Mouse (Mus musculus) T-helper 17 cell (primary cell): ENCODE data around the gene Arl5a.

Experiments used
- in situ Hi-C, 2 experiments: fragments of 300-600 bp; cut with MboI, MseI; formaldehyde crosslinking; loops; 1 replicate in 1 of 2; 2 replicates in 1 of 2; pipeline ENCODE4 v1.15.1; 2025; ENCODE audit warnings: high pct_unique_total_duplicates in 2 of 2

Gene Arl5a

GRCm38 (mm10) chr2:52422871-52423610 lies 1.7 kb downstream of the Arl5a start:
- in situ Hi-C loops = no loop called here

DNA sequence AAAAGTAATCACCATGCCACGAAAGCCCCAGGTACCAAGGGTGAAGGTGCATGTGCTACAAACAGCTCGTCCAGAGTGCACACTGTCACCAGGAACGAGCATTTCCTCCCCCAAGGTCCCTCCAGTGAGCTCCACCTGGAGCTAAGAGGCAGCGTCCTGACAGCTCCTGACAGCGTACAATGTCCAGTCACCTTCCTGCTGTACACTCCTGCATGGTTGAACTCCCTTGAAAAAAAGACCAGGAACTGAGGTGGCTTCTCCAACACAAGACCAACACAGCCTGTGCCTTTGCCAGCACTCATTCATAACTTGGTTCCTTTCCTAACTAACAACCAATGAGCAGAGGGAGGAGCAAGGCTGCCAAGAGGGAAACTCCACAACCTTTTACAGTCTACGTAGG lies 3.5 kb downstream of the Arl5a start:
- in situ Hi-C loops = no loop called here

- in situ Hi-C loops = no loop called here
Measured at GRCm38 (mm10) chr2:52420001-52420710, 4.5 kb downstream of the Arl5a start.

DNA sequence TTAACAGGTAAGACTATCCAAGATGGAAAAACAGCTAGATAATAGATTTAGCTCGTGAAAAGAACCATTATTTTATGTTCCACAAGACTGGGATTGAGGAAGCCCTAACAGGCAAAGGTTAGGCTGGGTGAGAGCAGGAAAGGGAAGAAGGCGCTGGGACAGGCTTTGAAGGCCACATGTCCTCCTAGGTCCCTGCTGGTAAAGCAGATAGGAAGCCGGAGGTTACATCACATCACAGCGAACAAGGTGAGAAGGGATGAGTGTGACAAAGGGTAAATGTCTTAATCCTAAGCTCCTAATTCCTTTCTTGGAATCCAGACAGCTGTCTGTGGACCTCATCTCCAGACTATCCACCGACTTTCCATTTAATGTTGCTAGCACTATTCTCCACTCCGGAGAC lies 5.4 kb downstream of the Arl5a start:
- in situ Hi-C loops = no loop called here

- in situ Hi-C loops = no loop called here
Measured at GRCm38 (mm10) chr2:52412524-52413037, 12.1 kb downstream of the Arl5a start.

DNA sequence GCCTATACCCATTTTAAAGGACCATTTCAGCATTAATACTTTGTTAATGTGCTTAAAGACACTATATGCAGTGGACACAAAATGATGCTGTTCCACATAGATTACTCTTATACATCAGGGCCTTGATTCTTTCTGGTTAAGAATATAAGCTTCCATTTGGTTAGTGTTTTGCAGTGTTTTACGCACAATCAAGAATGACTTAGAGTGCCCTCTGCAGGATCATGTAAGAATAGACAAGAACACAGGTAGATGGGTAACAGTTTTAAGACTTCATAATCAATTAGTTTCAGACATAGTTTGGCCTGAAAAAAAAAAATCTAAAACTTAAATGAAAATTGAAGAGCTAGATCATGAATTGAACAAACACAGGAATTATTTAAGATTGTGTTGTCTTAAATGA lies 18.2 kb downstream of the Arl5a start:
- in situ Hi-C loops = loop anchor here in 1 of 2 experiments (10.0 kb wide), 1 partner anchor 102 kb away; no protein-coding TSS in a partner anchor

DNA sequence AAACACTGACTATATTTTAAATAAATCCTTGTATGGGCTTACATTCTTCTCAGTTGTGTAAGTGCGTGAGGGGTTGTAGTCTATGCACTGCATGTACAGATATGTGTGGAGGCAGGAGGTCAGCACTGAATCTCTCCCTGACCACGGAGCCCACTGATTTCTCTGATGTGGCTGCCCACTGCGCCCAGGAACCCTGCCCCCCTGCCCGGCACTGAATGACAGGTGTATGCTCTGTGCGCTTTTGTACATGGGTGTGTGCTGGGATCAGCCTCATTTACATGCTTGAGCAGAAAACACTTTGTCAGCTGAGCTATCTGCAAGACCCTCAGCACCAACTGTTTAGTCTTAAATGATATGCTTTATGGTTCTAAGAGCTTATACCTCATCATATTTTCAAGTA lies 19.5 kb downstream of the Arl5a start:
- in situ Hi-C loops = loop anchor here in 1 of 2 experiments (10.0 kb wide), 1 partner anchor 100 kb away; no protein-coding TSS in a partner anchor

GRCm38 (mm10) chr2:52394529-52394928 lies 30.2 kb downstream of the Arl5a start:
- in situ Hi-C loops = no loop called here

DNA sequence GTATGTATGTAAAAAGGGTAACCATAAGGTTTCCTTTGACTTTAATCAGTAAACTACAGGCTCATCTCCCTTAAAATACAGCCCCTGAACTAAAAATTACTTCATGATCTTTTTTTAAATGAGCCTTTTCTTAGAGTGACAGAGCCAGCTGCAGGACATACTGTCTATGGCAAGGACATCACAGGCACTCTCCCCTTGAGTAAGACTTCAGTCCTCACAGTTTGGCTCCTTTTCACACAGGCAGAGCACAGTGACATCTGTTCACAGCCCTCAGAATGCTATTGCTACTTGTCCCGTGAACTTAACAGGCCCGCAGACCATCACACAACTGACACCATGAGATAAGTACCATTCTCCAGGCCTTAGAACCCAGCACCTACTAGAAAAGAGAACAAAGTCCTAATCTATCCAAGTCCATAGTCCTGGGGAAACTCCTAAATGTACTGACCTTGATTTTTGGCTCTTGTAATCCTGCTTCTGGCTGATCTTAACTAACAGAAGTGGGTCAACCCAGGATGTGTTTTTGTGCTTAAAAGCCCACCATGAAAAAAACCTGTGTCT lies 34.2 kb downstream of the Arl5a start:
- in situ Hi-C loops = no loop called here

GRCm38 (mm10) chr2:52389975-52390374 lies 34.7 kb downstream of the Arl5a start:
- in situ Hi-C loops = no loop called here

- in situ Hi-C loops = no loop called here
Measured at GRCm38 (mm10) chr2:52386451-52386850, 38.2 kb downstream of the Arl5a start.

- in situ Hi-C loops = no loop called here
Measured at GRCm38 (mm10) chr2:52386037-52386436, 38.7 kb downstream of the Arl5a start.

GRCm38 (mm10) chr2:52378848-52379261 lies 45.8 kb downstream of the Arl5a start:
- in situ Hi-C loops = no loop called here

DNA sequence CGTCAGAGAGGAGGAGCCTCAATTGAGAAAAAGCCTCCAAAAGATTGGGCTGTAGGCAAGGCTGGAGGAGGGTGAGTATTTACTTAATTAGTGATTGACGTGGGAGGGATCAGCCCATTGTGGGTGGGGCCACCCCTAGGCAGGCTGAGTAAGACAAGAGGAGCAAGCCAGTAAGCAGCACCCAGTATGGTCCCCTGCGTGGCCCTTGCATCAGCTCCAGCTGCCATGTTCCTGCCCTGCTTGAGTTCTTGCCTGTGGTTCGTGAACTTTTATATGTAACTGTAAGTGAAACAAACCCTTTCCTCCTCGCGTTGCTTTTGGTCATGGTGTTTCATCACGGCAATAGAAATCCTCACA lies 46.3 kb downstream of the Arl5a start, which contains the start of gene Neb:
Gene Neb, minus strand, starts transcription at position 27 of the 357 bp plus-strand sequence.
- in situ Hi-C loops = no loop called here

GRCm38 (mm10) chr2:52377706-52378447 lies 46.8 kb downstream of the Arl5a start:
- in situ Hi-C loops = no loop called here

- in situ Hi-C loops = no loop called here
Measured at GRCm38 (mm10) chr2:52374706-52375105, 50.0 kb downstream of the Arl5a start.

DNA sequence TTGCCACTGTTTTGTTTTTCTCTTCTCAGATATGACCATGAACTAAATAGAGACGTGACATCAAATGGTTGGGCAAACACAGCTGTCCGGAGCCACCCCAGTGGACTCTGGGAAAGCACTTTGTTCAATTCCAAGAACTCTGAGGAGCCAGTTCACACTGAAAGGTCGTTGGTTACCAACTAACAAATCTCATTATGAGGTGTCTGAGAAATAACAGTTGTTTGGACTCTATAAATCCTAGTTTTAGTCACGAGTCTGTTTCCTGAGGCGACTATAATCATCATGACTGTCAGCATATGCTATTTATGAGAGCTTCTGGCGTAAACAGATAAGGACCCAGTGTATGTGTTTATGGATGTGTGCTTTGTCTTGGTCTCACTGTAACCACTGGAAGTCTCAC lies 52.2 kb downstream of the Arl5a start:
- in situ Hi-C loops = no loop called here

- in situ Hi-C loops = no loop called here
Measured at GRCm38 (mm10) chr2:52372080-52372479, 52.6 kb downstream of the Arl5a start.

- in situ Hi-C loops = no loop called here
Measured at GRCm38 (mm10) chr2:52371066-52371465, 53.6 kb downstream of the Arl5a start.

DNA sequence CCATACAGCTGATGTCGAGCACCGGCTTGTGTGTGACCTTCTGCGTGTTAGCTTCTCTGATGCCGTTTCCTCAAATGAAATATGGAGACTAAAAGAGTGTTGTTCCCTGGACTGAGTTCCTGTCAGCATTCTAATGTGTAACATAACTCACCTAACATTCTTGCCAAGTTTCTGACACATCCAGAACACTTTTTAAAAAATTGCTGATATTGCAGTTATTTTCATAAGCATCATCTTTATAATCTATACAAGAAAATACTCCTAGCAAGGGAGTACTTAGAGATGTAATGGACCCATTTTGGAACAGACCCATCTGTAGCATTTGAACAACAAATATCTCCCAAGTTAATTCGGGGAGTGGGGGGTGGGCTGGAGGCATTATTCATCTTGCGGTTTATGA lies 55.1 kb downstream of the Arl5a start:
- in situ Hi-C loops = no loop called here

GRCm38 (mm10) chr2:52367665-52368064 lies 57.0 kb downstream of the Arl5a start:
- in situ Hi-C loops = no loop called here

GRCm38 (mm10) chr2:52367248-52367647 lies 57.5 kb downstream of the Arl5a start:
- in situ Hi-C loops = no loop called here
